Mouse (Mus musculus) hindbrain, postnatal 0 days (tissue): Measurements from ENCODE around the gene Nup85. TPM values are rescaled to one million over a fixed set of nuclear protein-coding genes. Genes with fewer than 3 reads are reported as not detected.

Experiments used
- ATAC-seq: fragments of 200-750 bp; cut with Nextera tagmentation; 2 replicates; pipeline ENCODE4 v1.8.0; 2017; ENCODE audit warnings: mild to moderate bottlenecking, moderate TSS enrichment, moderate library complexity
- DNase-seq: peaks from one replicate; pipeline ENCODE4 v3.0.0-alpha.2; 2015; ENCODE audit warnings: low spot score
- H3K27ac ChIP-seq: fragments of 300-500 bp; sonication (generic); 2 replicates; pipeline ENCODE4 v1.5.1; 2014; ENCODE audit warnings: mild to moderate bottlenecking
- H3K27me3 ChIP-seq: fragments of 300-500 bp; sonication (generic); 2 replicates; pipeline ENCODE4 v1.6.1; 2014; ENCODE audit warnings: low read length, mixed read lengths; ENCODE audit not compliant: insufficient read depth
- H3K36me3 ChIP-seq: fragments of 300-500 bp; sonication (generic); 2 replicates; pipeline ENCODE4 v1.6.1; 2014; ENCODE audit warnings: low read length, mixed read lengths; ENCODE audit not compliant: insufficient read depth
- H3K4me1 ChIP-seq: fragments of 300-500 bp; sonication (generic); 2 replicates; pipeline ENCODE4 v1.6.1; 2014; ENCODE audit warnings: antibody characterized with exemption, low read length, mixed read lengths; ENCODE audit not compliant: insufficient read depth
- H3K4me2 ChIP-seq: fragments of 300-500 bp; sonication (generic); 2 replicates; pipeline ENCODE4 v1.6.1; 2014; ENCODE audit warnings: low read depth, mild to moderate bottlenecking, low read length, moderate library complexity, mixed read lengths
- H3K4me3 ChIP-seq: fragments of 300-500 bp; sonication (generic); 2 replicates; pipeline ENCODE4 v1.5.1; 2014; ENCODE audit warnings: low read length
- H3K9ac ChIP-seq: fragments of 300-500 bp; sonication (generic); replicated peaks from 2 replicates; pipeline ENCODE4 v1.6.1; 2014; ENCODE audit warnings: mild to moderate bottlenecking, low read length, moderate library complexity, mixed read lengths
- H3K9me3 ChIP-seq: fragments of 300-500 bp; sonication (generic); 2 replicates; pipeline ENCODE4 v1.6.1; 2016; ENCODE audit warnings: low read length, mixed read lengths
- CTCF ChIP-seq: IDR thresholded peaks from 2 replicates; pipeline ENCODE4 v1.5.1; 2016; ENCODE audit warnings: antibody characterized with exemption, control low read depth, low read depth
- WGBS: fragments of 180-500 bp; shearing (Covaris S2); extraction: QIAGEN DNeasy Blood & Tissue Kit; methylation state at CpG from one replicate; pipeline ENCODE4 v1.1.7; 2014; 5-methylcytosine and 5-hydroxymethylcytosine counted together
- polyA plus RNA-seq: library from polyadenylated mRNA; unstranded; fragments of >200 nt; fragmentation: Nextera tagmentation; extraction: Ambion mirVana; gene quantifications from 2 replicates; pipeline ENCODE4 v1.2.1, GENCODE M21; 2015
- total RNA-seq: library from RNA; depleted of rRNA; stranded (reverse); fragments of >200 nt; gene quantifications from 2 replicates; pipeline ENCODE4 v1.2.3, GENCODE M21; 2014

Nup85 gene
- total and polyA plus RNA-seq, 2 experiments from 2014 or later = 61.9 to 80.7 TPM

- H3K36me3 ChIP-seq = peaks cover 46% of the 10 kb centered on the region
- H3K4me2 ChIP-seq = no peak overlapping the region
- ATAC-seq = no peak
- DNase-seq = no peak
- no peak overlapping the region for H3K27ac ChIP-seq
- H3K9me3 ChIP-seq = no peaks in the 10 kb centered on the region
- no peak overlapping the region for H3K4me3 ChIP-seq
- H3K9ac ChIP-seq = no peak overlapping the region
- no peak for TF ChIP-seq CTCF
- no peaks in the 10 kb centered on the region for H3K4me1 ChIP-seq
- H3K27me3 ChIP-seq = no peaks in the 10 kb centered on the region
Observed at GRCm38 (mm10) chr11:115579080-115579479, 14.8 kb downstream of the Nup85 start.

GRCm38 (mm10) chr11:115582913-115583606 is 18.8 kb downstream of the Nup85 start:
- H3K4me2 ChIP-seq = no peak overlapping the region
- DNase-seq (no peak), ATAC-seq (no peak)
- peaks cover 84% of the 10 kb centered on the region for H3K36me3 ChIP-seq
- TF ChIP-seq CTCF = no peak
- no peaks in the 10 kb centered on the region for H3K27me3 ChIP-seq
- no peak overlapping the region for H3K9ac ChIP-seq
- WGBS = 74% methylated on average over 10 of the region's 10 CpGs
- no peaks in the 10 kb centered on the region for H3K4me1 ChIP-seq
- no peak overlapping the region for H3K4me3 ChIP-seq
- no peaks in the 10 kb centered on the region for H3K9me3 ChIP-seq
- H3K27ac ChIP-seq = peak overlapping the region; percentile 13; the same call in 1 of the 2 replicates

GRCm38 (mm10) chr11:115584376-115585073 is 20.3 kb downstream of the Nup85 start:
- Histone ChIP-seq H3K4me3 (no peak overlapping the region), H3K27me3 (no peaks in the 10 kb centered on the region), H3K4me1 (no peaks in the 10 kb centered on the region), H3K36me3 (peaks cover 84% of the 10 kb centered on the region), H3K9me3 (no peaks in the 10 kb centered on the region), H3K4me2 (no peak overlapping the region), H3K9ac (no peak overlapping the region), H3K27ac (0 out of 2 replicates have a peak overlapping the region, but pooled peaks have one; percentile 7)
- no peak for ATAC-seq
- no peak for DNase-seq
- 84% methylated on average over 10 of the region's 10 CpGs for WGBS
- no peak for TF ChIP-seq CTCF

GRCm38 (mm10) chr11:115585573-115586100 is 21.4 kb downstream of the Nup85 start:
- ATAC-seq (no peak), DNase-seq (no peak)
- no peak overlapping the region for H3K4me2 ChIP-seq
- 87% methylated on average over 7 of the region's 7 CpGs for WGBS
- no peak overlapping the region for H3K9ac ChIP-seq
- no peaks in the 10 kb centered on the region for H3K4me1 ChIP-seq
- no peaks in the 10 kb centered on the region for H3K9me3 ChIP-seq
- no peak overlapping the region for H3K27ac ChIP-seq
- H3K4me3 ChIP-seq = no peak overlapping the region
- peaks cover 86% of the 10 kb centered on the region for H3K36me3 ChIP-seq
- no peak for TF ChIP-seq CTCF
- no peaks in the 10 kb centered on the region for H3K27me3 ChIP-seq

- no peak overlapping the region for H3K4me2 ChIP-seq
- no peaks in the 10 kb centered on the region for H3K4me1 ChIP-seq
- ATAC-seq (no peak), DNase-seq (no peak)
- H3K36me3 ChIP-seq = peaks cover 87% of the 10 kb centered on the region
- H3K9ac ChIP-seq = no peak overlapping the region
- H3K4me3 ChIP-seq = no peak overlapping the region
- no peaks in the 10 kb centered on the region for H3K9me3 ChIP-seq
- 88% methylated on average over 9 of the region's 9 CpGs for WGBS
- TF ChIP-seq CTCF = no peak
- H3K27me3 ChIP-seq = no peaks in the 10 kb centered on the region
- no peak overlapping the region for H3K27ac ChIP-seq
Observed at GRCm38 (mm10) chr11:115586403-115586802, 22.2 kb downstream of the Nup85 start.

GRCm38 (mm10) chr11:115587984-115588383 is 23.8 kb downstream of the Nup85 start:
- TF ChIP-seq CTCF = no peak
- Histone ChIP-seq H3K9ac (no peak overlapping the region), H3K4me2 (no peak overlapping the region), H3K9me3 (no peaks in the 10 kb centered on the region), H3K27me3 (no peaks in the 10 kb centered on the region), H3K4me1 (no peaks in the 10 kb centered on the region), H3K36me3 (peaks cover 85% of the 10 kb centered on the region), H3K4me3 (no peak overlapping the region), H3K27ac (peak overlapping the region; percentile 45; the same call in 1 of the 2 replicates)
- peak; percentile 40 for DNase-seq
- whole genome bisulfite sequencing = 76% methylated on average over 9 of the region's 9 CpGs
- ATAC-seq = 0 out of 2 replicates have a peak, but pooled peaks have one; percentile 22
